ENCODE assay signal across 14 mouse cellular contexts in the genomic region with DNA sequence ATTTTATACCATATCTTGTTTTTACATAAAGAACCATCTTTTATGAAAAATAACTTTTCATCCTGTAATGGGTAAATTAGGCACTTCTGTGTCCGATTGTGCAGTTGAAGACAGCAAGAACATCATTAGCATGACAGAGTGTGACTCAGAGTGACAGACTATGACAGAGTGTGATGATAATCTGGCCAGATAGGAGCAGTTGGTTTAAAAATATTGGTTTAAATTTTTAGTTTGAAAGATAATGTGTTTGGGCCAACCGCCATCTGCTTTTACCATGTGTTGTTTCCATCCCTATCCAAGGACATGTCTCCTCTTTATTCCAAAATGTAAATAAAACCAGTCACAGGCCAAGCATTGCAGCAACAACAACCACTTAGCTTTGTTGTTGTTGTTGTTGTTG.
"Had no signal": no experiment of that assay in that cellular context is flagged by ENCODE, and none has a peak within 500 bp of the region (broad histone marks: within the 10 kb centered on the region; RNA-seq: fewer than 3 reads in every experiment).

No protein-coding gene starts in this region.

- H3K27ac ChIP-seq: kidney, postnatal 0 days; limb, embryonic 15.5 days; liver, embryonic 12.5 days; midbrain, embryonic 10.5 days; neural tube, embryonic 15.5 days had no signal

- H3K27me3 ChIP-seq: limb, embryonic 15.5 days; liver, embryonic 12.5 days; neural tube, embryonic 15.5 days had no signal

- H3K36me3 ChIP-seq: liver, embryonic 12.5 days; neural tube, embryonic 15.5 days had no signal

- H3K4me1 ChIP-seq: limb, embryonic 15.5 days; neural tube, embryonic 15.5 days had no signal

- DNase-seq: kidney, adult 8-10 months; kidney, postnatal 36 days; lung, embryonic 14.5 days; lung, postnatal 10 days; lung, postnatal 4 days; midbrain, embryonic 14.5 days; thymus, adult 2 months; thymus, postnatal 25 days had no signal

- H3K9ac ChIP-seq: limb, embryonic 15.5 days; liver, embryonic 12.5 days; lung, embryonic 14.5 days; neural tube, embryonic 15.5 days had no signal

- H3K4me2 ChIP-seq: limb, embryonic 15.5 days; liver, embryonic 12.5 days; lung, embryonic 14.5 days; neural tube, embryonic 15.5 days had no signal

- H3K4me3 ChIP-seq: limb, embryonic 15.5 days; liver, embryonic 12.5 days; midbrain, embryonic 10.5 days; myocyte; neural tube, embryonic 15.5 days had no signal

- ATAC-seq: liver, embryonic 12.5 days had no signal

- H3K9me3 ChIP-seq: limb, embryonic 15.5 days; liver, embryonic 12.5 days; midbrain, embryonic 10.5 days; neural tube, embryonic 15.5 days had no signal
